Mouse (Mus musculus) small intestine, adult 2 months (tissue): ENCODE results near the gene Tmem108. TPM values are rescaled to one million over a fixed set of nuclear protein-coding genes. Genes with fewer than 3 reads are reported as not detected.

ENCODE experiments used
- H3K27ac ChIP-seq: fragments of 200-500 bp; 2 replicates; pipeline ENCODE4 v1.5.1; 2012; ENCODE audit warnings: low read depth, low read length, control low read depth, inconsistent platforms; ENCODE audit not compliant: insufficient read depth
- H3K27me3 ChIP-seq: fragments of 200-500 bp; 2 replicates; pipeline ENCODE4 v1.6.1; 2012; ENCODE audit warnings: mild to moderate bottlenecking, moderate library complexity, low read length, inconsistent platforms; ENCODE audit not compliant: control insufficient read depth, insufficient read depth
- H3K36me3 ChIP-seq: fragments of 200-500 bp; 2 replicates; pipeline ENCODE4 v1.6.1; 2012; ENCODE audit warnings: mild to moderate bottlenecking, low read length, control low read depth, inconsistent platforms; ENCODE audit not compliant: control insufficient read depth, insufficient read depth
- H3K4me1 ChIP-seq: fragments of 200-500 bp; 2 replicates; pipeline ENCODE4 v1.6.1; 2012; ENCODE audit warnings: low read length, inconsistent platforms, mixed read lengths; ENCODE audit not compliant: control insufficient read depth, insufficient read depth, insufficient read length
- H3K4me3 ChIP-seq: fragments of 200-500 bp; 2 replicates; pipeline ENCODE4 v1.5.1; 2012; ENCODE audit warnings: low read depth, mild to moderate bottlenecking, control low read depth, inconsistent platforms, low read length, moderate library complexity
- CTCF ChIP-seq: fragments of 200-500 bp; IDR thresholded peaks from 2 replicates; pipeline ENCODE4 v1.5.1; 2012; ENCODE audit warnings: low read depth, mild to moderate bottlenecking, control low read depth, inconsistent platforms, low read length, moderate library complexity, mixed read lengths; ENCODE audit not compliant: insufficient replicate concordance, insufficient read length; ENCODE audit errors: extremely low read depth
- POLR2A ChIP-seq: fragments of 200-500 bp; IDR thresholded peaks from 2 replicates; pipeline ENCODE4 v1.6.1; 2012; ENCODE audit warnings: low read depth, mild to moderate bottlenecking, control low read depth, inconsistent platforms, low read length, moderate library complexity
- WGBS: fragments of 180-500 bp; shearing (Covaris S2); methylation state at CpG from one replicate; pipeline ENCODE4 v1.1.7; 2018; 5-methylcytosine and 5-hydroxymethylcytosine counted together
- polyA plus RNA-seq: library from polyadenylated mRNA; depleted of rRNA; stranded (reverse); fragments of >200 nt; gene quantifications from 2 replicates; pipeline ENCODE4 v1.2.3, GENCODE M21; 2012

Gene Tmem108
- polyA plus RNA-seq, 1 experiment: 0.85 TPM

DNA sequence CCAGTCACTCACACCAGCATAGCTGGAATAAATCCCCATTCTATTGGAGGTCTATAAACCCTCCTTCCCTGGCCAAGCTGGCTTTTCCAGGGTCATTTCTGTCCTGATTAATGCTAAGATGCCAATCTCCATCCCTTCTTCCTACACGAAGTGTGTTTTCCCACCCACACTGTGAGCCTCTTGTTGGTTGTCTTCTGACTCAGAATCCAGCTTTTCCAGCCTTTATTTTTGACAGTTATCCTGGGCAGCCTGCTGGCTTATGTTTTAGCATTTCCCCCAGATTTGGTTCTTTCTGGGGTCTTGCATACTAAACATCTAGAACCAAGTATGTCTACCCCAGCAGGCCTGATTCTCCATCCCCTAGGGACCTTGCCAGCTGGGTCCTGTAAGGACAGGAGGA lies 217.0 kb downstream of the Tmem108 start:
- H3K36me3 ChIP-seq: no peaks in the 10 kb centered on the region

DNA sequence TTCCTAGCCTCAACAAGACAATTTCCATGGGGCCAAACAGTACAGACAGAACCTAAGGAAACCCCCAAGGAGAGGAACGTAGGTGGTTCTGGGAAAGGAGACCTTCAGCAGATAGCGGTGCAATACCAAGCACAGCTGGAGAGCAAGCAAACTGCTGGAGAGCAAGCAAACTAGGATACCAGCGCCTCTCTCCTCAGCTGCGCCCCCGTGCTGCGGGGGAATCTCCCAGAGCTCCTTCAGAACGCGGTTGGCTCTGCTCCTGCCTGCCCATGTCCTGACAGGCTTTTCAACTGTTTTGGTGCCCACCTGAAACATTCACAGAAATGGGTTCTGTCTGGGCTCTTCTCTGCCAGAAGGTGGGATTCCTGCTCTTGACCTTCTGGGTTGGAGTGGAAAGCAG lies 221.1 kb downstream of the Tmem108 start:
- no peaks in the 10 kb centered on the region for H3K27me3 ChIP-seq
- H3K4me3 ChIP-seq: no peak overlapping the region
- H3K4me1 ChIP-seq: no peaks in the 10 kb centered on the region
- no peaks in the 10 kb centered on the region for H3K36me3 ChIP-seq
- no peak overlapping the region for H3K27ac ChIP-seq
- TF ChIP-seq POLR2A (no peak), CTCF (no peak)
- WGBS: 78% methylated on average over 8 of the region's 8 CpGs

More for the DNA sequence above, 217.0 kb downstream of the Tmem108 start:
- H3K4me1 ChIP-seq: no peaks in the 10 kb centered on the region
- 76% methylated on average over 1 of the region's 1 CpGs for WGBS
- no peak overlapping the region for H3K4me3 ChIP-seq
- no peaks in the 10 kb centered on the region for H3K27me3 ChIP-seq
- H3K27ac ChIP-seq: no peak overlapping the region
- no peak for TF ChIP-seq CTCF
- TF ChIP-seq POLR2A: no peak

GRCm38 (mm10) chr9:103538047-103538816 lies 223.4 kb downstream of the Tmem108 start:
- H3K4me1 ChIP-seq: no peaks in the 10 kb centered on the region
- 36% methylated on average over 8 of the region's 8 CpGs for WGBS
- H3K36me3 ChIP-seq: no peaks in the 10 kb centered on the region
- H3K4me3 ChIP-seq: no peak overlapping the region
- H3K27me3 ChIP-seq: no peaks in the 10 kb centered on the region
- H3K27ac ChIP-seq: no peak overlapping the region
- TF ChIP-seq CTCF (no peak), POLR2A (no peak)

GRCm38 (mm10) chr9:103536059-103536634 lies 225.5 kb downstream of the Tmem108 start:
- WGBS: 85% methylated on average over 6 of the region's 6 CpGs
- TF ChIP-seq POLR2A (no peak), CTCF (no peak)
- no peaks in the 10 kb centered on the region for H3K27me3 ChIP-seq
- no peaks in the 10 kb centered on the region for H3K4me1 ChIP-seq
- no peak overlapping the region for H3K27ac ChIP-seq
- H3K36me3 ChIP-seq: no peaks in the 10 kb centered on the region
- no peak overlapping the region for H3K4me3 ChIP-seq

DNA sequence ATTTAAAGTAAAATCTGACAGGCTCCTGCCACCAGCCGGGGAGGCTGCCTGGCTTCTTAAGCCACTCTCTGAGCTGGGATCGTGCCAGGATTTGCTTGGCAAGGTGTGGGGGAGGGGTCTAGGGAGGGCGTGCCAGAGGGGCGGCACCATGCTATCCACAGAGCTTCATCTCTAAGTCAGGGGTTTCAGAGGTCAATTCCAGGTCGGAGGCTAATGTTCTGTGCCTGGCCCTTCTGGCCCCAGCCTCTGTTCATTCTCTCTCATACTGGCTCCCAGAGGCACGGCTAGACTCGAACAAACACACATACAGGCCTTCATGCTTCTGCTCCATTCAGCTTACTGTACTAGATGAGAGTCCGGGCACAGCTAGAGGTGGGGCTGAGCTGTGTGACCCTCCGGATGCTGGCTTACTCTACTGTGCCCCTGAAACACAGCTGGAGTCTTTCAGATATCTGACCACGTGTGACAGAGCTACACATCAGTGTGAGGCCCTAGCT lies 236.5 kb downstream of the Tmem108 start:
- TF ChIP-seq POLR2A (no peak), CTCF (no peak)
- Histone ChIP-seq H3K4me3 (no peak overlapping the region), H3K36me3 (no peaks in the 10 kb centered on the region), H3K4me1 (no peaks in the 10 kb centered on the region), H3K27me3 (no peaks in the 10 kb centered on the region), H3K27ac (no peak overlapping the region)
- 30% methylated on average over 10 of the region's 10 CpGs for WGBS

GRCm38 (mm10) chr9:103524600-103524999 lies 237.0 kb downstream of the Tmem108 start:
- Histone ChIP-seq H3K36me3 (no peaks in the 10 kb centered on the region), H3K27ac (no peak overlapping the region), H3K4me1 (no peaks in the 10 kb centered on the region), H3K27me3 (no peaks in the 10 kb centered on the region), H3K4me3 (no peak overlapping the region)
- TF ChIP-seq CTCF: no peak
- TF ChIP-seq POLR2A: no peak
- WGBS: 71% methylated on average over 5 of the region's 5 CpGs

- H3K27me3 ChIP-seq: no peaks in the 10 kb centered on the region
- no peak overlapping the region for H3K4me3 ChIP-seq
- TF ChIP-seq CTCF (no peak), POLR2A (no peak)
- H3K36me3 ChIP-seq: no peaks in the 10 kb centered on the region
- no peak overlapping the region for H3K27ac ChIP-seq
- WGBS: 63% methylated on average over 7 of the region's 7 CpGs
- H3K4me1 ChIP-seq: no peaks in the 10 kb centered on the region
Measured at GRCm38 (mm10) chr9:103523742-103524403, 237.8 kb downstream of the Tmem108 start.
